Mouse (Mus musculus): ENCODE data around the gene Gm42791. TPM values are rescaled to one million over a fixed set of nuclear protein-coding genes. Genes with fewer than 3 reads are reported as not detected.

Gm42791 gene
- total RNA-seq, 2 experiments from 2014 or later, result 9.6 to 11.5 TPM

- no peak for DNase-seq (ENCODE audit: low spot score in 2 of 2)
Observed at GRCm38 (mm10) chr5:148978458-148979165, 16.3 kb downstream of the Gm42791 start.

GRCm38 (mm10) chr5:148977698-148978457 is 17.1 kb downstream of the Gm42791 start:
- DNase-seq (ENCODE audit: low spot score in 2 of 2), result no peak

- no peak for DNase-seq (ENCODE audit: low spot score in 2 of 2)
Observed at GRCm38 (mm10) chr5:148976876-148977275, 18.1 kb downstream of the Gm42791 start.

GRCm38 (mm10) chr5:148975035-148975434 is 19.9 kb downstream of the Gm42791 start:
- DNase-seq (ENCODE audit: low spot score in 2 of 2), result no peak

- peak in 1 of 2 experiments; percentile 37 for DNase-seq (ENCODE audit: low spot score in 2 of 2)
Observed at GRCm38 (mm10) chr5:148973019-148973668, 21.8 kb downstream of the Gm42791 start.

- DNase-seq (ENCODE audit: low spot score in 2 of 2), result no peak
Observed at GRCm38 (mm10) chr5:148972167-148972566, 22.8 kb downstream of the Gm42791 start.

- DNase-seq (ENCODE audit: low spot score in 2 of 2), result no peak
Observed at GRCm38 (mm10) chr5:148969648-148970047, 25.3 kb downstream of the Gm42791 start.

GRCm38 (mm10) chr5:148968958-148969576 is 25.9 kb downstream of the Gm42791 start:
- no peak for DNase-seq (ENCODE audit: low spot score in 2 of 2)

- no peak for DNase-seq (ENCODE audit: low spot score in 2 of 2)
Observed at GRCm38 (mm10) chr5:148968179-148968578, 26.8 kb downstream of the Gm42791 start.

- no peak for DNase-seq (ENCODE audit: low spot score in 2 of 2)
Observed at GRCm38 (mm10) chr5:148966395-148966794, 28.6 kb downstream of the Gm42791 start.

- DNase-seq (ENCODE audit: low spot score in 2 of 2), result peak; percentile 59 to 63
Observed at GRCm38 (mm10) chr5:148965691-148966333, 29.1 kb downstream of the Gm42791 start.

GRCm38 (mm10) chr5:148965089-148965591 is 29.8 kb downstream of the Gm42791 start:
- DNase-seq (ENCODE audit: low spot score in 2 of 2), result no peak

- DNase-seq (ENCODE audit: low spot score in 2 of 2), result no peak
Observed at GRCm38 (mm10) chr5:148964251-148964650, 30.7 kb downstream of the Gm42791 start.

- DNase-seq (ENCODE audit: low spot score in 2 of 2), result no peak
Observed at GRCm38 (mm10) chr5:148960211-148960610, 34.7 kb downstream of the Gm42791 start.

GRCm38 (mm10) chr5:148959068-148959990 is 35.6 kb downstream of the Gm42791 start:
- peak; percentile 36 to 60 for DNase-seq (ENCODE audit: low spot score in 2 of 2)

GRCm38 (mm10) chr5:148958355-148958754 is 36.6 kb downstream of the Gm42791 start:
- DNase-seq (ENCODE audit: low spot score in 2 of 2), result peak in 1 of 2 experiments; percentile 37

- DNase-seq (ENCODE audit: low spot score in 2 of 2), result no peak
Observed at GRCm38 (mm10) chr5:148956898-148957535, 37.9 kb downstream of the Gm42791 start.

GRCm38 (mm10) chr5:148956091-148956490 is 38.9 kb downstream of the Gm42791 start:
- DNase-seq (ENCODE audit: low spot score in 2 of 2), result no peak

- no peak for DNase-seq (ENCODE audit: low spot score in 2 of 2)
Observed at GRCm38 (mm10) chr5:148955575-148955974, 39.4 kb downstream of the Gm42791 start.
